Mouse (Mus musculus) gastrocnemius, postnatal 10 days (tissue): ENCODE data around the gene Fam19a1. TPM values are rescaled to one million over a fixed set of nuclear protein-coding genes. Genes with fewer than 3 reads are reported as not detected.

Experiments used
- DNase-seq: peaks from one replicate; pipeline ENCODE4 v3.0.0; 2021; ENCODE audit warnings: mixed read lengths
- total RNA-seq, 2 experiments: library from RNA; stranded (reverse); gene quantifications; 2 replicates each; pipeline ENCODE4 v1.2.3; 2021

Fam19a1 gene
- total RNA-seq, 2 experiments from 2014 or later = 0.09 to 0.11 TPM

DNA sequence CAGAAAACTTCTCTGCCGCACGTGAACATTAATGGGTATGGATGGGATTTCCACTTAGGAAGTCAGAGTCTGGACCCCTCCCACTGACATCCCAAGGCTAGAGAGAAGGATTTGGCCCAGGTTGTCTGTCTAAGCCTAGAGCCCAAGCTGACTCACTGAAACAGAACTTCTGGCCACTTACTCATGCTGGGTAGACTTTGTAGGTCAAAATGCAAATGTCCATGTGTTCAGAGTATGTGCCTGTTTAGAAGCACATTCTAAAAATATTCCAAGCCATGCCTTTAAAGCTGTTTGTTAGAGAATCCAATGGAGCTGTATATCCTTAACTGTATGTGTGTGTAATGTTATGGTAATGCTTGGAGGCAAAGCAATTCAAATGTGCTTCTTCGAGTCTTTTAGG lies 145.7 kb downstream of the Fam19a1 start:
- no peak for DNase-seq

DNA sequence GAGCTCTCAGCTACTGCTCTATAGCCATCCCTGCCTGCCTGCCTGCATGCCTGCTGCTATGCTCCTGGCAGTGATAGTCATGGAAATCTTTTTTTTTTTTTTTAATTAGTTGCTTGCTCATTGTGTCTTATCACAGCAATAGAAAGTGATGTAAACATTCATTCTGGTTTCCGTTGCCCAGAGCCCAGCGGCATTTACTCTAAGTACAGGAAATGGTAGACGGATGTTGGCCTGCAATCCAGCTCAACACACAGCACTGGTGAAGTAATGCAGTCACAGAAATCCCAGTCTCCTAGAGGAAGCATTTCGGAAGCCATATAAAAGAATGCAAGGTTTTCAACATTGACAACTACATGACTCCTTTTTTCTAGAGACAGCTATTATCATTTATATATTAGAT lies 153.5 kb downstream of the Fam19a1 start:
- DNase-seq = no peak

DNA sequence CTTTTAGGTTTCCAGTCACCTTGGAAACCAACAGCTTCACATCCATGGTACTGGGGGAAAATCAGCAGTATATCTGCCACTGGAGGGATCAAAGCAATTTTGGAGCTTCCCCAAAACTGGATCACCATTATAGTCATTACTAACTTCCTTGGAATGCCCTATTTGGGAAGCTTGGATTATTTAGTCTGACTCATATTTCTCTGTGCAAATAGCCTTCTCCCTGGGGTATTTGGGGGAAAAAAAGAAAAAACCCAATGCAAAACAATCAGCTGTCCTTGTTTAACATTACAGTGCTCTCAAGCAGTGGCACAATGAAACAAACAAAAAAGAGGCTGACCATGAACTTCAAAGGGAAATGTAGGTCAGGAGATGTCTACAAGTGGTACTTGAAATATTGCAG lies 155.8 kb downstream of the Fam19a1 start:
- no peak for DNase-seq

DNA sequence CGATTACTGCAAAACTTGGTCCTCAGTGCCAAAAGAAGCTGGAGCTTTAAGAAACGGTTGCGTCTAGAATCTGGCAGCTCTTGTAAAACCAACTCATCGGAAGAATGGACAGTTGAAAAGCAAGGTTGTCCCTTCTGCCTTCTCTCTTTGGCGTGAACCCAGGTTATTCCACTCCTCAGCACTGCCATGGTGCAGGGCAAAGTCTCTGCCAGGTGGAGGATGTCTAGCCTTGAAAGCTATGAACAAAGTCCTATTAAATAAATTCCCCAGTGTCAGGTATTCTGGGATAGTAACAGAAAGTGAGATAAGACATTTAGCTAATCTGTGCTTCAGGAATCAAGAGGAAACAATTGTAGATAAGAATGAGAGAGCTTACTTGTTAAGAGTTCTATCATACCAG lies 157.5 kb downstream of the Fam19a1 start:
- DNase-seq = no peak

DNA sequence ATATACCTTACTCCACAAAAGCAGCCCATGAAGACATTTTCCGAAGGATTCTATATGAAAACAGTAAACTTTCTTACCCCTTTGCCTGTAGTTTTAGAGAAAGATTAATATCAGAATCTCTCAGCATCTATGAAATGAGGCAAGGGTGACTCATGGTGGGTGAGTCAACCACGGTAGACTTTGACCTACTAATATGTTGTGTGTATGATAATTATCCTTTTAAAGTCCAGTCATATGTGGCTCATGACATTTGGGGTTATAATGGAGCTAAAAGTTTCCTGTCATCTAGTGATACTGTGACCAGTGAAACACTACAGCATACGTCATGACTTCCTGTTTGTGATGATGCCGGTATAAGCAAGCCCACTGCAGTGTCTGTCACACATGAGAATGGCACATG lies 170.8 kb downstream of the Fam19a1 start:
- no peak for DNase-seq

DNA sequence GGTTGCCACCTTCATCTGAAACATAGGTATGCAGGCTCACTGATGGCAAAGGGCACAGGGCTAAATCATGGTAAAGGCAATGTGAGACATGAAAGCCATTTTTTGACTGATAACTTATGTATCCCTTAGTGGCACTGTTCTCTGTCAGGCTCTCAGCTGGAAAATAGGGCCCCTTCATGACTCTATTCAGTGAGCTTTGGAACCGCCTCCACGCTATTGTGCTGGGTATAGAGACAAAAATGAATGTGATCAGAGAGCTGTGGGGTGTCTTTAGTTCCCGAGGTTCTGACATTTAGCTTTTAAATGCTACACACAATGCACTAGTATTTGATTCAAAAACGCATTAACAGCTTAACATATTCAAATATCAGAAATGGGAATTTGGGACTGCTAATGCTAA lies 171.6 kb downstream of the Fam19a1 start:
- DNase-seq = no peak

DNA sequence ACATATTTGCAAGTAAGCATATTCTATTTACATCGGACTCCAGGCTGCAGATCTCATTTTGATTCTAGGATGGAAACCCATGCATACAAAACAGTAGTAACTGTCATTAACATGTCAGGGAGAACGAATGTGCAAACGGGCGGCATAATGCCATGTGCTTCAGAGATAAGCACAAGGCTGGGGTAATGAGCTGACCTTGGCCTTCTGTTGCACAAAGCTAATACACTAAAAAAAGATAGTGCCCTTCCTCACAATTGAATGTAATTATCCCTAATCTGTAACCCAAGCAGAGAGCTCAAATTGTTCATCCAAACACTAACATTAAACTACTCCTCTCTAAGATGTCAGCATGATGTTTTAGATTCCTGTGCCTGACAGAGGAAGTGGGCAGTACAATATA lies 173.3 kb downstream of the Fam19a1 start:
- no peak for DNase-seq

DNA sequence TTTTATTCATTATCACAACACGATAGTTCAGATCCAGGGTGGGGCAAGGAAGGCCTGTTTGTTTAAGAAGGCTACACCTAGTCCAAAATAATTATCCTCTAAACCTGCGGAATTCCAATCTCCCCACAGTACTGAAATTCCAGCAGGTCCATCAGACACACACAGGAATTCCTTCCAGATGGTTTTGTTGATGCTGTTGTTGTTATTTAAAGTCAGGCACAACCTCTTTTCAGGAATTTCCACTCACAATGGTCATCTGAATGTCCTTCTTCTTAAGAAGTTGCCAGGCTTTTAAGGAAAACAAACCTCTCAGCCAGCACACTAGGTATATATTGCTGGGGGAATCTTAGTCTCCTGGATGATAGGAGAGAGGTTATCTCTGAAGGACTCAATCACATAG lies 174.4 kb downstream of the Fam19a1 start:
- no peak for DNase-seq

DNA sequence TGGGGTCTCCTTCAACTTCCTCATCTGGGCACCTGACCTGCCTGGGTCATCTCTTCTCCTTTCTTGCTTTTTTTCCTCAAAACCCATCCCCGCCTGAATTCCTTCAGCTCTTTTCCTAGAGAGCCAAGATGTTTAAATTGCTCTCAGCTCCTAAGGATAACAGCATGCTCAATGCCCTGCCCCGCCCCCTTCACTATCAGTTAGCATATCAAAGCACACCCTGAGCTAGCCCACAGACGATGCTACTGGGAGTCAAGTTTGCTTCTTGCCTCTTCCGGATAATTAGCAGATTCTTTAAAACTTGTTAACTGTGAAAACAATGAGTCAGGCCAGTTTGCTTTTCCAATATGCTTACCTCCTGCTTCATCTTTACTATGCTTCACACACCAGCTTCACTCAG lies 176.7 kb downstream of the Fam19a1 start:
- DNase-seq = no peak

DNA sequence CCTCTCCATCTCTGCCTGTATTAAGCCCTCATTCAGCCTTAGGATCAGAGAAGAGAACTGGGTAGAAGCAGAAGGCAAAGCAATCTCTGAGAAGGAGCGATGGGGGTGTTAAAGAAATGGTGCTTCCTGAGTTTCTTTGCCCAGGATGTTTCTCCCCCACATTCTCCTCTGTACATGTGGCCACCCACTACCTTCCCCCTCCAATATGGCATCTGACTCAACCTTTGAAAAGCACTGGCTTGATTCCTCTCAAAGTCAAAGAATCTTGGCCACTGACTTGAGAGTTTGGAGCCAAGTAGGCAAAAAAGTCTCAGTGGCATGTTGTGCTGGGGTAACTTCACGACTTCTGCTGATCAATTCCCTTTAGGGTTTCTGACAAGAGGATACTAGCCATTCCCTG lies 234.5 kb downstream of the Fam19a1 start:
- no peak for DNase-seq

DNA sequence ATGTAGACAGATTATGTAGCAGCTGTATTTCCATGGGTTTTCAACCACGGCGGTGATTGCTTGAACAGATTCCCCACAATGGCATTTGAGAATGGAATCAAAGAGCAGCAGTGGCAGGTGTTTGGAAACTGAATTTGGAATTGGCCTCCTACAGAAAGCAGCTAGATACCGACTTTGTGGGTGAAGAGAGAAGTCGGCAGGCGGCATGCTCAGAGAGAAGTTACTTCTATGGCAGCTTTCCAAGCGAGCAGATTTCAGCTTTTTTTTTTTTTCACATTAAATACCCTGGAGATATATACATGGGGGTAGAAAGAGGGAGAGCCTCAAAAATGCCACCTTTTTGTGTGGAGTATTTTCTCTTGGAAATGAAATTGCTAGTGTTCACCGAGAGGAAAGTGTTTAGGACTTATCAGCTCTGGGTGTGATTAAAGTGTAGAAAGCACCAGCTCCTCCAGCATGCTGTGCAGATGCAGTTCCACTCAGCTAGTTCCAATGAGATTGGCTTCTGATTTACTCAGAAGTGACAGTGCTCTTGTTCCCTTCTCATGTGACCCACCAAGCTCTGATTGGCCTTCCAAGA lies 236.6 kb downstream of the Fam19a1 start:
- no peak for DNase-seq

DNA sequence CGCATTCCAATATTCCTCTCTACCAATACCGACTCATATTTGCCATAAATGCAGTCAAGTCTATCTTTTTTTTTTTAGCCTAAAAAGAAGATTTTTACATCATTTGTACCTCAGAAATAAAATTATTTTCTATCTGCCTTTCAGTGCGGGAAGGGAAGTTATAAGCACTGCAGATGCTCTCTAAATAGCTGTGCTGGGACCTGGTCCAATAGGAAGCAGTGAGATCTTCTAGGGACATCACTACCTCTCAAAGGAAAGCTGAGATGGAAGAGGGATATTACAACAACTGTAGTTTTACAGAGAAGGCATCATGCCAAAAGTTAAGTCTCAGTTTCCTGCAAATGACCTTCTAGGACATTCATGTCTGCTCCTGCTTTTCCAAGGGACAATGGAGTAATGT lies 256.6 kb downstream of the Fam19a1 start:
- DNase-seq = no peak

DNA sequence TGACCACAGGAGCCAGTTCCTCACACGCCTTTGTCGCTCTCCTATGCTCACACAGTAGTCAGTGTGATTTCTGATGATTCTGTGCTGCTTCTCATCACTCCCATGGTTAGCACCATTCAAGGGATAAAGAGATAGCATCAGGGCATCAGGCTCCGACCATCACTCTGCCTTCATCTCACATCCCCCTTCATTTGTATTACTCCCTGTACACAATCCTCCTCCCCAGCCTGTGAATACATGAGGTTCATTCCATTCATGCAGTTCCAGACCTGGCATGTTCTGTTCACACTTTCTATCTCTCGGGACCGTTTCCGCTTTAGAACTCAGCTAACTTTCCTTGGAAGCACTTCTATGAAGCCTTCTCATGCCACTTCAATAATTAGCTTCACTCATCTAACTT lies 259.9 kb downstream of the Fam19a1 start:
- DNase-seq = no peak

DNA sequence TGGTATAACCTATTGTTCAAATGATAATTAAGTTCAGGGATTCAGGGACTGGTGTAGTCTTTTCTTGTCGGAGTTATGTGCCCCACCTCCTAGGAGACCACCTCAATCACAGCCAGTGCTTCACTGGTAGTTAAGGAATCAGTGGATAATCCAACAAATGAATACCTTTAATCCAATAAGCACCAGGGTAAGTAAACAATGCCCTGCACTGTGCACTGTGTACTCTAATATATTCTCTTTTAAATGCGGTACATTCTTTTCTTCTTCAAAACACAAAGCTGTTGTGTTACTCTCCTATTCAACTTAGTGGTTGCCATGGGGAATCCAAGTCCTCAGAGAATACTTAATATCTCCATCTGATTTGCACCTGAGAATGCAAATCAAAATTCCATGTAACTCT lies 260.3 kb downstream of the Fam19a1 start:
- no peak for DNase-seq

DNA sequence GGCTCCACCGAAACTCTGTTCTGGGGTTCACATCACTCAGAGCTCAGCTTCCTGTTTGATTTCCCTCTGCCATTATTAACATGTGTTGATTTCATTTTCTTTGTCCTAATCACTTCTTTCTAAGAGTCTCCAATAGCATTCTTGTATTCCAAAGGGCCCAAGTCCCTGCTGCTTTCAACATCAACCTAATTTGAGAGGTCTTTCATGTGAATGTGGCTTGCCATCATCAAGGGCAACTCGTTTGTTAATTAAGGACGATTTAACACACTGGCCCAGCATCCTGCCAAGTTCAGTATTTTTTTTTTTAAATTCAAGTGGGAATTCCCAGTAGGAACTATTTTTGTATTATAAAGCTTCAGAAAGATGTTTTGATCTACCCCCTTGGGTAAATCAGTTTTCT lies 263.8 kb downstream of the Fam19a1 start:
- DNase-seq = no peak

DNA sequence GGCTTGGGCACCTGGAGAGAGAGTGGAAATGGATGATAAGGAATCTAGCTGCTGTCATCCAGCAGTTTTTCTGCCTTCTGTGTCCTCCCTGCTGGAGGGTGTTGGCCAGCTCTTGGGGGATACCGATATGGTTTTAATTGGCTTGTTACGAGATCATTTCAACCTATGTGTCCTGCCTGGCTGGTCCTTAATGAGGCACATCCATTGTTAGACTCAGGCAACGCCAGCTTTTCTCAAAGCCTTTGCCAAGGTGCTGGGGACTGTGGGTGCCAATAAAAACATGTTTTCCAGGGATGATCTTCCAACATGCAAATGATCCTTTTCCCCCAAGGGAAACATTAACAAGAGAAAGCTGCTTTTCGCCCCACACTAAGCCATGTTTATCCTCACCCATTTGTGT lies 266.3 kb downstream of the Fam19a1 start:
- DNase-seq = no peak

DNA sequence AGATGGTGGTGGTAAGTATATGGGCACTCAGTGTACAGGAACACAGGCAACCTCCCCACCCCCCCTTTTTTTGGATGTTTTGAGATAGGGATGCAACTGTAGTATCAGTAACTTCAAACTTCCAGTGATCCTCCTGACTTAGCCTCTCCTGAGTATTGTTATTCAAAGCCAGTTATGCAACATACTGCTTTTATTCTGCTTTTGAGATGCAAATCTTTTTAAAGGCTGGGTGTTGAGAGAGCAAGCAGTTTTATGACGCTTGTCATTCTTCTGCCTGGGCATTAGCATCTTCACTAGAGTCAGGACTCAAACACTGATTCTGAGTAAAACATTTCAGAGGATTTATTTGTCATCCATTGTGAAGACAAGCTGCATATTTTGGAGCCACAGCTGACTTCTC lies 271.5 kb downstream of the Fam19a1 start:
- no peak for DNase-seq

DNA sequence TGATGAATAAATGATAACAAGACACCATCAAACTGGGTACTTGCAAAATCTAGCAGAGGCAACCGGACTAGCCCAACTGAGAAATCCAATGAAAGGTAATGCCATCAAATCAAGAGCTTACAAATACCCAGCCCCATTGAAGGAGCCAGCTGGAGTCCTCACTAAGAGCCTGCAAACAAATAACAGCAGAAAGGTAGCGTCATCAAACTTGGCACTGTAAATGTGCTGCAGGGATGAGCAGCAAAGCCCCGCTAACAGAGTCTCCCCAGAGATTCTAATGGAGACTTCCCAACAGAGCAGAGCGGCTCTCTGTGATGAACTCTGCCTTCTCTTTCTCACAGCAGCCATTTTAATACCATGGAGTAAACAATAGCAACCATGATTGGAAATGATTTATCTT lies 305.9 kb downstream of the Fam19a1 start:
- DNase-seq = no peak

DNA sequence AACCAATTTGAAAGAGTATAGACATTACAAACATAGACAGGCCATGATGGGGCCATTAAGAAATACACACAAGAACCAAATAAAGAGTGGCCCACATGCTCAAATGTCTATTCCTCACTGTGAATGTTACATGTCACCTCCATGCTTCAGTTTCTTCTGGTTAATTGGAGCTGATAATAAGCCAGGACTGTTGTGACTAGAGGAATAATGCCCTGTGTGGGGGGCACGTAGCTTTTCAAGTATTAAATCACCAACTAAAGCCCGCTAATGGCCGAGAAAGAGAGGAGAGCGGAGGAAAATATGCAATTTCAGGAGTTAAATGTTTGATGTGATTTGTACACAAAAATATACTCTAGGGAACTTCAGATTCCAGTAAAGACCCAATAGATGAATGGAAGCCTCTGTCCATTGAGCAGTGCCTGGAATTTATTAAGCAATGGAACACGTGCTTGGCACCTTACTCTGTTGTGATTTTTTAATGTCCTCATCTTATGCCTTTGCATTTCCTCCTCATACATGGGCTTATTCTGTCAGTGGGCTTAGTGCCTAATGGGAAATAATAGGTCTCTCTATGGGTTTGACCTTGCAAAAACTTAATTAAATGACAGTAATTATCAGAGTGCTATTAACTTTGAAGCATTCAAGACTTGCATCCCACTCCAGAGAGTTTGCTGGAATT lies 306.9 kb downstream of the Fam19a1 start:
- no peak for DNase-seq

DNA sequence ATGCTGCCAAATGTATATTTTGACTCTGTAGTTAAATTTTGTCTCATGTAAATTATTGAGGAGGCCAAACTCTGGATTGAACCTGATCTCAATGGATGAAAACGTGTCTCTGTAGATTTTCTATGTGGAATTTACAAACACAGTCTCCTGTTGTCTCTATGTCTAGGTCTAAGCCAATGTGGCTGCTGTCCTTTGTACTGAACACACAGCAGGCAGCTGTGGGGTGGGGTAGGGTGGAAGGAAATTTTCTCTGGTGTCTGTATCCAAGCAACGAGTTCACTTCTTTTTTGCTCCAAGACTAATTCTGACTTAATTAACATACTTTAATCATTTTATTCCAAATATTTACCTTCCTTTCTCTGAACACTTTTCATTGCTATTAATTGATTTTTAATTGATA lies 307.6 kb downstream of the Fam19a1 start:
- DNase-seq = no peak

DNA sequence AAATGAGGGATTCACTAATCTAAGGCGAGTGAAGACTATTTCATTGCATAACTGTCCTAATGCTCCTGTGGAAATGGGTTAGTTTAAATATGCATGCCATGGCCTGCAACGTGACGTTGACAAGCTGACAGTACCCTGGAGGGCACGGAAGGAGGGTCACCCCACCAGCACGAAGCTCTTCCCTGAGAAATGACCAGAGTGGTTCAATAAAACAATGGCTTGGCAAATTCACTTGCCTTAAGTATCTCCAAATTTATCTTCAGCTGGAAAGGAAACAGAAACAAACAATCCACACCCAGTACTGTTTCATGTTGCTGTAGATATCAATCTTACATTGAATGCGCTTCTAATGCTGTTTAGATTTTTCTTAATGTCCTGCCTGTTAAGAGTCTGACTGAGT lies 316.4 kb downstream of the Fam19a1 start:
- DNase-seq = no peak

DNA sequence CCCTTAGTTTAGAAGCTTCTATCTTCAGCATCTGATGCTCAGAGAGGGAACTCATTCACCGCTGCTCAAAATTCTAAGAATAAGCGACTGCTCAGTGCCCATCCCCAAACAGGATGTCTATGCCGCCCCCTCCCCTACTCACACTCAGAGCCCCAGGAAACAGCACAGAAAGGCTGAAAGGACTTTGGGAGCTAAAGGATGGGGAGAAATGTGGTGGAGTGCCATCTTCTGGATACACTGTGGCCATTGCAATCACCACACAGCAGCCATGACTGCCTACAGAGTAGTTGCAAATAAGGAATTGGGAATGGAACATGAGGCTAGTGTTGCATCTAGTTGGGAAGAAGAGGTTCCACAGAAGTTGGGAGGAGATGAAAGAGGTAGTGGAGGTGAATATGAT lies 319.4 kb downstream of the Fam19a1 start:
- DNase-seq = no peak

DNA sequence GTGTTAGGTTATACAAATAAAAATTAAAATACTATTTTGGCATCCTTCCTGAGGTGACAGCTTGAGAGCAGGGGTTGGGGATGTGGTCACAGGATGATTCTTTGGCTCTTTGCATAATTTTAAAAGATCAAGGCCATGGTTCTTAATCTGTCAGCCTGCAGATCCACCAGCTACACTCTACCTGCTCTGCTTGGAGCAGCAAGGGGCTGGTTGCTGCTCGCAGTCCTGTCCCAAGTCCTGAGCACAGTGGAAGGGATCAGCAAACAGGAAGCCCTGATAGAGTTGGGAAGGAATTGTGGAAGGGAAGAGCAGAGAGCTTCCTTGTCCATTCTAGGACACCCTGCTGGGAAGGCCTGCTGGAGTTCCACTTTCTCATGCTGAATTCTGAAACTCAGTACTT lies 320.9 kb downstream of the Fam19a1 start:
- DNase-seq = no peak

DNA sequence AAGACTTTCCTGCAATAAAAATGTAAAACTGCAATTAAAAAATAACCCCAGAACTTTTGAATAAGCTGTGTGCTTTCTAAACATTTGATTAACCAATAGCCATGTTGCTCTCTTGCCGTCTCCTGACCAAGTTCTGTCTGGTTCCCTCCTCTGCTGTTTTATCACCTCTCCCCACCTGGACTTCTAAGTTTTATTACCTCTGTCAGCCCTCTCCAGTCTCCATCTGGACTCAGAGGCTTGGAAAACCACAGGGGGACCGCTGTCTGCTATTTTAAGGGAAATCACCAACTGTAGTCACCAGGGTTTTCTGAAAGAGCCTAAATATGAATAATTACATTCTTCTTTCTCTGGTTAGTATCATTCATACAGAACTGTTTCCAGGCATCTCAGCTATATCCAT lies 322.6 kb downstream of the Fam19a1 start:
- no peak for DNase-seq

DNA sequence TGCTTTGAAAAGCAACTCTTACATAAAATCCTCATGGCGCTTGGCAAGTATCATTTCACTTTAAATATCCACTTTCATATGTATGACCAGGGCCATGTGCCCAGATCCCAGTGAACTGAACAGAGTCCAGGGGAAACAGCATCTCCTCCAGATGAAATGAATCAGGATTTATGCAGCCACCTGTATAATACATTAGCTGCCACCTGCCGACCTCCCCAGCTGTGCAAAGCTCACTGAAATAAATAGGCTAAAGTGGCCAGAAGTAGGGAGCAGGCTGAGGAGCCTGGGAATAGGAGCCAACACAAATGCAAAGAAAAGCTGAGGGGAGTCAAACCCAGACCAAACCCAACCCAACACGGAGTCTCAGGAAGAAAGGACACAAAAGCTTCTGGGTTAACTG lies 324.9 kb downstream of the Fam19a1 start:
- no peak for DNase-seq
